Mouse (Mus musculus) lung, adult 2 months (tissue): ENCODE results near the gene Kin. TPM values are rescaled to one million over a fixed set of nuclear protein-coding genes. Genes with fewer than 3 reads are reported as not detected.

Experiments
- DNase-seq: peaks from one replicate; pipeline ENCODE4 v3.0.0; 2022
- H3K4me1 ChIP-seq: fragments of 200-500 bp; 2 replicates; pipeline ENCODE4 v1.6.1; 2011; ENCODE audit warnings: low read length; ENCODE audit not compliant: control insufficient read depth, insufficient read depth
- H3K4me3 ChIP-seq: fragments of 200-500 bp; replicated peaks from 2 replicates; pipeline ENCODE3; 2011; ENCODE audit warnings: low read depth, mild to moderate bottlenecking, control low read depth, low read length; ENCODE audit errors: extremely low read depth
- CTCF ChIP-seq: fragments of 200-500 bp; IDR thresholded peaks from 2 replicates; pipeline ENCODE4 v1.5.1; 2011; ENCODE audit warnings: mild to moderate bottlenecking, low read length, control low read depth; ENCODE audit not compliant: insufficient read depth
- POLR2A ChIP-seq: fragments of 200-500 bp; IDR thresholded peaks from 2 replicates; pipeline ENCODE4 v1.6.1; 2011; ENCODE audit warnings: low read depth, mild to moderate bottlenecking, control low read depth, low read length, borderline replicate concordance; ENCODE audit errors: extremely low read depth
- WGBS: fragments of 180-500 bp; shearing (Covaris S2); methylation state at CpG from one replicate; pipeline ENCODE4 v1.1.7; 2018; 5-methylcytosine and 5-hydroxymethylcytosine counted together
- polyA plus RNA-seq: library from polyadenylated mRNA; depleted of rRNA; stranded (reverse); fragments of >200 nt; gene quantifications from 2 replicates; pipeline ENCODE4 v1.2.3, GENCODE M21; 2012; rRNA removed

The Kin gene
- 1.7 TPM in 2 replicates for polyA plus RNA-seq

GRCm38 (mm10) chr2:10080310-10081010 lies at the start of gene Kin, which contains the start of gene Atp5c1:
Gene Kin, plus strand, starts transcription at chr2:10080593.
Gene Atp5c1, minus strand, starts transcription at chr2:10080510.
- DNase-seq: peak; percentile 92
- H3K4me1 ChIP-seq: peaks cover 7% of the 10 kb centered on the region; the same call in 1 of the 2 replicates
- TF ChIP-seq CTCF (peak; percentile 29), POLR2A (peak; percentile 87)
- under 1% methylated on average over 61 of the region's 61 CpGs for WGBS
- peak within 1 kb of the TSS; percentile 95 for H3K4me3 ChIP-seq

DNA sequence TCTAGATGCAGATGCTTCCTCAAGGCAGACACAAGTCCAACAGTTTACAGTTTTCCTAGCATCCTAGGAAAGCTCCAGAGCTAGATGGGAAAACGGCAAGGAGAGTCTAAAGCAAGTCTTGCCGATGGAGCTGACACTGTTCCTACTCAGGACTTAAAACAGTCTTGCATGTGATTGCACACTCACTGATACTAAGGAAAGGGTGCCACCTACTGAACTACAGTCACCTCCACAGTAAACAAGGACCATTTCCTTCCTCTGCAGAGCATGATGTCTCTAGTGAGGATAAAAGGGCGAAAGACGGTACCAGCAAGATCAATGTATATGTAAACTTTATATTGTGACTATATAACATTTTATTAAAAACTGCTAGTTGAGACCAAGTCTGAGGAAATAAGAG lies 46.7 kb upstream of the Kin start:
- DNase-seq: no peak
- no peak for TF ChIP-seq POLR2A
- no peak for TF ChIP-seq CTCF
- WGBS: 41% methylated on average over 4 of the region's 4 CpGs
- H3K4me1 ChIP-seq: no peaks in the 10 kb centered on the region; the same call in 1 of the 2 replicates
- no peak overlapping the region for H3K4me3 ChIP-seq

DNA sequence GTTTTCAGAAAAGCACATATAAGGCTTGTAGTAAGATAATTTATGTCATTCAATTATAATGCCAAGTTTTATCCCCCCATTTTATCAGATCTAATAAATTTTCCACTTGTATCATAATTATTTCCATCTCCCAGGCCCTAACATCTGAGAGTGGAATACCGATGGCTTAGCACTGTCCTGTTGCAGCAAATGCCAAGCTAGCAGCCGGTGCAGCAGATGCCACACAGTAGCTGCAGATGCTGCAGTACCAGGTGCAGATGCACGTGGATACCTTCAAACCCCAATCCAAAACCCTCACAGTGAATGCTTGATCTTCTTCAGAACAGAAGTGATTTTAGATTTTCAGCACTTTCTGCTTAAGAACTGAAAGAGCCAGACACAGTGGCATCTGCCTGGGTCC lies 45.4 kb upstream of the Kin start:
- 82% methylated on average over 3 of the region's 3 CpGs for WGBS
- DNase-seq: no peak
- no peak for TF ChIP-seq POLR2A
- TF ChIP-seq CTCF: no peak
- no peak overlapping the region for H3K4me3 ChIP-seq
- H3K4me1 ChIP-seq: no peaks in the 10 kb centered on the region; the same call in 1 of the 2 replicates

- TF ChIP-seq CTCF (no peak), POLR2A (no peak)
- H3K4me1 ChIP-seq: peaks cover 6% of the 10 kb centered on the region
- peak overlapping the region; percentile 98 for H3K4me3 ChIP-seq
- under 1% methylated on average over 47 of the region's 47 CpGs for WGBS
- DNase-seq: peak; percentile 33
These were observed 32.5 kb upstream of the Kin start for GRCm38 (mm10) chr2:10047758-10048436.

- WGBS: under 1% methylated on average over 36 of the region's 36 CpGs
- peak within 1 kb of the TSS; percentile 98 for H3K4me3 ChIP-seq
- peaks cover 6% of the 10 kb centered on the region for H3K4me1 ChIP-seq
- peak; percentile 91 for DNase-seq
- TF ChIP-seq CTCF (no peak), POLR2A (peak; percentile 64; the same call in 1 of the 2 replicates)
These were observed 31.9 kb upstream of the Kin start, which contains the start of gene Taf3 for GRCm38 (mm10) chr2:10048461-10048860. Gene Taf3, minus strand, starts transcription at chr2:10048596.

DNA sequence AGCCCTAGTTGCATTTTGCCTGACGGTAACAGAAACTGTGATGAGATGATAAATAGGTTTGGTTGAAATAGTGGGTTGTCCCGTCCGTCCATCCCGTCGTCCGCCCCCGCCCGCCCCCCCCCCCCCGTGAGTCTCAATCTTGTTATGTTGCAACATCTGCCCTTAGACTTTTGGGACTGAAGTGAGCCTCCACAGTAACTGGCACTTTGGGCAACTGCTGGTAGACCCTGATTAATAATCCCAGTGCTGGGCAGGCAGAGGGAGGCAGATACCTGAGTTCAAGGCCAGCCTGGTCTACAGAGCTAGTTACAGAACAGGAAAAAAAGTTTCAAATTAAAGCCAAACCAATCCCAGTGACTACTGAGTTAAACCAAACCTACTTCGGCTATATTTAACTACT lies 30.9 kb upstream of the Kin start:
- 12% methylated on average over 10 of the region's 10 CpGs for WGBS
- no peak for TF ChIP-seq CTCF
- no peak for TF ChIP-seq POLR2A
- Histone ChIP-seq H3K4me3 (peak overlapping the region; percentile 46), H3K4me1 (peaks cover 6% of the 10 kb centered on the region)
- DNase-seq: no peak

GRCm38 (mm10) chr2:10050878-10051277 lies 29.5 kb upstream of the Kin start:
- DNase-seq: no peak
- TF ChIP-seq POLR2A (no peak), CTCF (no peak)
- WGBS: 89% methylated on average over 3 of the region's 3 CpGs
- Histone ChIP-seq H3K4me1 (peaks cover 6% of the 10 kb centered on the region), H3K4me3 (no peak overlapping the region)

DNA sequence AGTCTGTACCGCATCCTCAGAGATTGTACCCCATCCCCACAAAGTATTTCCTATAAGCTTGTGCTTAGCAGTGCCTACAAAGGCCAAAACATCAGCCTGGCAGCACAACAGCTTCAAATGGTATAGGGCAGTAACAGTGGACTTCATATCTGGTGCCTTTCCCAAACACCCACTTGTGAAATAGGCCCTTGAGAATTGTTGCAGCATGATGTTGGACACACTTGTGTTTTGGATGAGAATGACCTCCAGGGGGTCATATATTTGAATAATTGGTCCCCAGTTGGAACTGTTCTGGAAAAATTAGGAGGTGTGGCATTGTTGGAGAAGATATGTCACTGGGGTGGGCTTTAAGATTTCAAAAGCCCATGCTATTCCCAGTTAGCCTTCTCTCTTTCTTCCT lies 28.4 kb upstream of the Kin start:
- WGBS: 91% methylated on average over 1 of the region's 1 CpGs
- Histone ChIP-seq H3K4me3 (no peak overlapping the region), H3K4me1 (peaks cover 6% of the 10 kb centered on the region)
- TF ChIP-seq POLR2A (no peak), CTCF (no peak)
- no peak for DNase-seq

- no peak for DNase-seq
- no peaks in the 10 kb centered on the region for H3K4me1 ChIP-seq
- no peak for TF ChIP-seq CTCF
- TF ChIP-seq POLR2A: no peak
- WGBS: 90% methylated on average over 5 of the region's 5 CpGs
- no peak overlapping the region for H3K4me3 ChIP-seq
These were observed 21.6 kb upstream of the Kin start for GRCm38 (mm10) chr2:10058836-10059235.

- no peak for DNase-seq
- no peak for TF ChIP-seq CTCF
- TF ChIP-seq POLR2A: no peak
- WGBS: 76% methylated on average over 7 of the region's 7 CpGs
- H3K4me3 ChIP-seq: no peak overlapping the region
- peaks cover 7% of the 10 kb centered on the region for H3K4me1 ChIP-seq
These were observed 8.6 kb upstream of the Kin start for GRCm38 (mm10) chr2:10071751-10072150.
